Mouse (Mus musculus): Measurements from ENCODE around the gene Eif4b.

GRCm38 (mm10) chr15:102117461-102118443 is 44.2 kb downstream of the Eif4b start:
- TF ChIP-seq CTCF (IDR thresholded peaks at IDR 0.05; ENCODE audit: low read depth) (peak; percentile 57), EP300 (IDR thresholded peaks at IDR 0.05; ENCODE audit: low read depth) (no peak)

Data from liver, postnatal 0 days (tissue).